Mouse (Mus musculus): Measurements from ENCODE around the gene Mms19. TPM values are rescaled to one million over a fixed set of nuclear protein-coding genes. Genes with fewer than 3 reads are reported as not detected.

Gene Mms19
- polyA plus RNA-seq, 1 experiment from 2014 or later = 26.9 TPM

DNA sequence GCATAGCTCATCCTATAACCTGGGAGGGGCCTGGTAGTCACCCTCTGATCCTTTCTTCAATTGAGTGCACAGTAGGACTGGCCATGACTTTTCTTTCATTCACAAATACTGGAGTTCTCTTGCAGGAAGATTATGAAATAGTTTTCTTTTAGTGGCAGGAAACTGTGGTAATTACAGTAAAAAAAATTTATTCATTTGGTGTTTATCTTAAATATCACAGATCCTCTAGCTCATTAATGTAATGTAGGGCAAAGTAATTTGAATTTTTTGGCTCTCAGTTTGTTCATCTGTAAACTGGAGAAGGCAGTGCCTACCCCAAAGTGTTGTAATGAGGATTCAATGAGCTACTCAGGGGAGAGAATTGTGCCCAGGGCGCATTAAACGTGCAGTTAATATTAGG, 12.0 kb upstream of the Mms19 start:
- H3K27me3 ChIP-seq (ENCODE audit: control insufficient read depth, insufficient read depth, low read length) = no peaks in the 10 kb centered on the region
- no peak overlapping the region for H3K9ac ChIP-seq (ENCODE audit: low read depth, low read length)
- no peaks in the 10 kb centered on the region for H3K36me3 ChIP-seq (ENCODE audit: control insufficient read depth, insufficient read depth, low read length)
- no peak for ATAC-seq (replicated peaks; ENCODE audit: insufficient number of reproducible peaks, low FRiP score, low TSS enrichment)
- WGBS (ENCODE audit: insufficient replicate concordance) = 93% methylated on average over 2 of the region's 2 CpGs
- H3K27ac ChIP-seq (ENCODE audit: low read depth, low read length) = no peak overlapping the region
- peaks cover 29% of the 10 kb centered on the region for H3K4me1 ChIP-seq (ENCODE audit: control insufficient read depth, insufficient read depth, low read length)
- H3K9me3 ChIP-seq (replicated peaks; ENCODE audit: control insufficient read depth, low read length) = no peaks in the 10 kb centered on the region
- no peak overlapping the region for H3K4me3 ChIP-seq (ENCODE audit: low read depth, low read length)
- no peak overlapping the region for H3K4me2 ChIP-seq

DNA sequence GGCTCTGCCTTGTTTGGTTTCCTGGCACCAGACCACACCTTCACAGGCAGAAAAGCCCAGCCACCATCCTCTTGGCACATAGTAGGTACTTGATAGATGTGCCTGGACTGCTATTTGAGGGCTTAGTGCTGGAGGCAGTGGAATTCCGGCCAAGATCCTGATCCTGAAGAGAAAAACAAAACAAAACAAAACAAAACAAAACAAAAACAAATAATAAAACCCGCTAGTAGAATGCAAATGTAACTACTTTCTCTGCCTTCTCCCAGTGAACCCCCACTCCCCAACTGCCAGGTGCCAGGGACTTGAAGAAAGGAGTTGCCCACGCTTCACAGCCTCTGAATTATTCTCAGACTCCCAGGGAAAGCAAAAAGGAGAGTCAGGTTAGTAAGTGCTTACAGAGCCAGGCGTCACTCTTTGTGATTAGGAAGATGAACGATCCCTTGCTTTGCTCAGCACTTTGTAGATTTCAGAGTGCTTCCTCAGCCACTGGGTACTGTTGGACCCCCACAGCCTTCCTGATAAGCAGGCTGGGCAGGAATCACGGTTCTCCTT, 11.0 kb upstream of the Mms19 start:
- ATAC-seq (replicated peaks; ENCODE audit: insufficient number of reproducible peaks, low FRiP score, low TSS enrichment) = no peak
- Histone ChIP-seq H3K9me3 (replicated peaks; ENCODE audit: control insufficient read depth, low read length) (no peaks in the 10 kb centered on the region), H3K27me3 (ENCODE audit: control insufficient read depth, insufficient read depth, low read length) (no peaks in the 10 kb centered on the region), H3K4me3 (ENCODE audit: low read depth, low read length) (no peak overlapping the region), H3K4me2 (no peak overlapping the region), H3K4me1 (ENCODE audit: control insufficient read depth, insufficient read depth, low read length) (peaks cover 21% of the 10 kb centered on the region), H3K9ac (ENCODE audit: low read depth, low read length) (no peak overlapping the region), H3K27ac (ENCODE audit: low read depth, low read length) (no peak overlapping the region), H3K36me3 (ENCODE audit: control insufficient read depth, insufficient read depth, low read length) (no peaks in the 10 kb centered on the region)
- WGBS (ENCODE audit: insufficient replicate concordance) = 29% methylated on average over 6 of the region's 6 CpGs

DNA sequence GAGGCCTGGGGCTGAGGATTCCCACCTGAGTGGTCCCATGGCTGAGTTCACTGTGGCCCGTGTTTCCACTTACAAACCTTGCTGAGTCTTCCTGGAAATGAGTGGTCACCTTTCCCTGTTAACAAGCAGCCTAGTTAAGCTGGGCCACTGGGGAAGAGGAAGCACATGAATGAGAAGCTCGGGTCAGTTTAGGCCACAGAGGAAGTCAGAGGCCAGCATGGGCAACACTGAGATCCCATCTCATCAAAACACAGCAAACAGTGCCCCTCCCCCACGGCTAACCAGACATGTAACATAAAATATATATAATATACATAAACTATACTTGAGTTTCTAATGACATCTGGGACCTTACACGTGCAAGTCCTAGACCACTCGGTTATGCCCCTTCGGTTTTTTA, 8.9 kb upstream of the Mms19 start:
- Histone ChIP-seq H3K27ac (ENCODE audit: low read depth, low read length) (no peak overlapping the region), H3K4me2 (no peak overlapping the region), H3K4me3 (ENCODE audit: low read depth, low read length) (no peak overlapping the region), H3K9ac (ENCODE audit: low read depth, low read length) (no peak overlapping the region), H3K27me3 (ENCODE audit: control insufficient read depth, insufficient read depth, low read length) (no peaks in the 10 kb centered on the region), H3K4me1 (ENCODE audit: control insufficient read depth, insufficient read depth, low read length) (peaks cover 7% of the 10 kb centered on the region; the same call in 1 of the 2 replicates), H3K36me3 (ENCODE audit: control insufficient read depth, insufficient read depth, low read length) (no peaks in the 10 kb centered on the region), H3K9me3 (replicated peaks; ENCODE audit: control insufficient read depth, low read length) (no peaks in the 10 kb centered on the region)
- 76% methylated on average over 6 of the region's 6 CpGs for WGBS (ENCODE audit: insufficient replicate concordance)
- no peak for ATAC-seq (replicated peaks; ENCODE audit: insufficient number of reproducible peaks, low FRiP score, low TSS enrichment)

DNA sequence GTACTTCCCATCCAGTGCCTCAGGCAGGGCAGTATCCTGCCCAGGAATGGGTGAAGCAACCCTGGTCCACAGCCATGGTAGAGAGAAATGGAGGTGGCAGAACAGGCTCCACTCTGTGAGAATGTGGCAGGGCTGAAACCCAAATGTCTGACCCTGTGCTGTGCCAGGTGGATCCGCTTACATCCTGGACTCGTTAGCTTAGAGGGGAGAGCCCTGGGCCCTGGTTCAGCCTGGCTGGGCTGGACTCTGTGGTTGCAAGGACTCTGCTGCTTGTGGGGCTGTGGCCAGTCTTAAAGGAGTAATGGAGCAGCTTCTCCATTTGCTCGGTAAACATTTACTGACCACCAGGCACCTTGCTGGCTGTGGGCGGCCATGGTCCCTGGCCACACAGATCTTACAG, 6.2 kb upstream of the Mms19 start:
- Histone ChIP-seq H3K27me3 (ENCODE audit: control insufficient read depth, insufficient read depth, low read length) (no peaks in the 10 kb centered on the region; the same call in 1 of the 2 replicates), H3K4me2 (no peak overlapping the region), H3K9ac (ENCODE audit: low read depth, low read length) (no peak overlapping the region), H3K4me1 (ENCODE audit: control insufficient read depth, insufficient read depth, low read length) (peaks cover 11% of the 10 kb centered on the region), H3K4me3 (ENCODE audit: low read depth, low read length) (no peak overlapping the region), H3K27ac (ENCODE audit: low read depth, low read length) (no peak overlapping the region), H3K9me3 (replicated peaks; ENCODE audit: control insufficient read depth, low read length) (no peaks in the 10 kb centered on the region), H3K36me3 (ENCODE audit: control insufficient read depth, insufficient read depth, low read length) (no peaks in the 10 kb centered on the region)
- ATAC-seq (replicated peaks; ENCODE audit: insufficient number of reproducible peaks, low FRiP score, low TSS enrichment) = no peak
- 86% methylated on average over 4 of the region's 4 CpGs for WGBS (ENCODE audit: insufficient replicate concordance)

DNA sequence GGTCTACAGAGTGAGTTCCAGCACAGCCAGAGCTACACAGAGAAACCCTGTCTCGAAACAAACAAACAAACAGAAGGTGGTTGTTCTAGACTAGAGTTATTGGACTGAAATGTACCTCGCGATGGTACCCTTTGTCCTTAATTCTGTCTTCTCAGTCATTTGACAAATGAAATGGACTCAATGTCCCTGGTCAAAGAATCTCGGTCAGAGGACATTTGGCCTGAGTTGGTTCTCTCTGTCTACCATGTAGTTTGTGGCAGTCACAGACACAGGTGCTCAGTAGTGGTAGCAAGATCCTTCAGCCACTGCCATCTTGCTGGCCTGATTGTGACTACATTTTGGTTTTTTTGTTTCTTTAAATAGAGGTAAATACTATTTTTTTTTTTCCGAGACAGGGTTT, 5.0 kb upstream of the Mms19 start:
- Histone ChIP-seq H3K36me3 (ENCODE audit: control insufficient read depth, insufficient read depth, low read length) (no peaks in the 10 kb centered on the region), H3K4me1 (ENCODE audit: control insufficient read depth, insufficient read depth, low read length) (peaks cover 7% of the 10 kb centered on the region; the same call in 1 of the 2 replicates), H3K27ac (ENCODE audit: low read depth, low read length) (no peak overlapping the region), H3K9ac (ENCODE audit: low read depth, low read length) (no peak overlapping the region), H3K27me3 (ENCODE audit: control insufficient read depth, insufficient read depth, low read length) (no peaks in the 10 kb centered on the region; the same call in 1 of the 2 replicates), H3K4me2 (no peak overlapping the region), H3K4me3 (ENCODE audit: low read depth, low read length) (no peak overlapping the region), H3K9me3 (replicated peaks; ENCODE audit: control insufficient read depth, low read length) (no peaks in the 10 kb centered on the region)
- WGBS (ENCODE audit: insufficient replicate concordance) = 92% methylated on average over 5 of the region's 5 CpGs
- no peak for ATAC-seq (replicated peaks; ENCODE audit: insufficient number of reproducible peaks, low FRiP score, low TSS enrichment)

DNA sequence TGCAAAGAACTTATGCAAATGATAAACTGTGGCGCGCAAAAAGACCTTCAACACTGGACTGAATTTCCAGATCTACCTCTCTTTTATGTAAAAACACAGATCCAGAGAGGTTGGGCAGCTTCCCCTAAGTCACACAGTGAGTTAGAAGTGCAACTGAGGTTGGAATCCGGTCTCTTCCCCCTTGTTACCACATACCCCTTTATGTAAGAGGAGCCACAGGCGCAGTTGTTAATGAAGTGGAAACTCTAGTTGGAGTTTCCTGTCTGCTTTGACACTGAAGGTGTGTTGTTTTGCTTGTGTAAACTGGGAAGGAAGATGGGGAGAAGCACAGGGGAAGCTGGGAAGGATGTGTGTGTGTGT, 1.8 kb upstream of the Mms19 start:
- H3K9me3 ChIP-seq (replicated peaks; ENCODE audit: control insufficient read depth, low read length) = no peaks in the 10 kb centered on the region
- peaks cover 9% of the 10 kb centered on the region; the same call in 1 of the 2 replicates for H3K4me1 ChIP-seq (ENCODE audit: control insufficient read depth, insufficient read depth, low read length)
- no peak for ATAC-seq (replicated peaks; ENCODE audit: insufficient number of reproducible peaks, low FRiP score, low TSS enrichment)
- H3K27ac ChIP-seq (ENCODE audit: low read depth, low read length) = peak overlapping the region; percentile 77; the same call in 1 of the 2 replicates
- 6% methylated on average over 4 of the region's 4 CpGs for WGBS (ENCODE audit: insufficient replicate concordance)
- H3K4me3 ChIP-seq (ENCODE audit: low read depth, low read length) = peak overlapping the region; percentile 82
- H3K4me2 ChIP-seq = peak overlapping the region; percentile 95
- no peaks in the 10 kb centered on the region for H3K36me3 ChIP-seq (ENCODE audit: control insufficient read depth, insufficient read depth, low read length)
- no peaks in the 10 kb centered on the region; the same call in 1 of the 2 replicates for H3K27me3 ChIP-seq (ENCODE audit: control insufficient read depth, insufficient read depth, low read length)
- H3K9ac ChIP-seq (ENCODE audit: low read depth, low read length) = peak overlapping the region; percentile 87

DNA sequence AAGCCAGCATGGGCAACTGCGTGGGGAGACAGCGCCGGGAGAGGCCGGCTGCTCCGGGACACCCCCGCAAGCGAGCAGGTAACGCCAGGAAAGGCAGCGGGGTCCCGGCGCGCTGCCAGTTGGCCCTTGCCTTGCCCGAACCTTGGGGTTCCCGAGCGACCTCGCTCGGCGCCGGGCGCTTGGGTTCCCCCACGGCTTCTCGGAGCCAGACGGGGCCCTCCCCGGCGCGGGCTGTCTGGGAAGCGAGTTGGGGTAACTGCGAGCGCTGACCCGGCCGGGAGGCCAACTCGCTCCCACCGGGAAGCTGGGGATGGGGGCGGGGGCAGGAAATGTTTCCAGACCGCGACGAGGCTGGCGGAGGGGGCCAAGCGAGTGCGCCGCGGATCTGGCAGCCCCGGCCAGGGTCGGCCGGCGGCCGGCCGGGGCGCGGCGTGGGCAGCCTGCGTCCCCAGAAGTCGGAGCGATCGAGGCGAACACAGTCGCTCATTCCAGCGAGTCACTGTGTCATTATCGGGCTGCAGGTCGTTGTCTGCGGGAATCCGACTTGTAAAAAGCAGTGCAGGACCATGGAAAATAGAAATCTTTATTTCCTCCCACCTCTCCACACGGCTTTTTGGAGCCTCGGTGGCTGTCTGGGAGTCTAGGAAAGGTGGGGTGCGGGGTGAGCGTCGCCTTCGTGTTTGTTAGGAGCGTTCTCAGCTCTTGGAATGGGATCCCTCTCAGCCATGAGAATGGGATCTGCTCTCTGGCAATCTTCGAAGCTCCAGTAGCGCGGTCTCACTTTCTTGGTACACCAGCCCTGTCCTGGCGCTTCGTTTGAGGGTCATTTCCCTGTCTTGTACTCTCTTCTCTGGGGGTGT, 1.2 kb upstream of the Mms19 start:
- WGBS (ENCODE audit: insufficient replicate concordance) = under 1% methylated on average over 74 of the region's 74 CpGs
- Histone ChIP-seq H3K9ac (ENCODE audit: low read depth, low read length) (peak overlapping the region; percentile 87), H3K4me3 (ENCODE audit: low read depth, low read length) (peak overlapping the region; percentile 82), H3K4me1 (ENCODE audit: control insufficient read depth, insufficient read depth, low read length) (peaks cover 9% of the 10 kb centered on the region; the same call in 1 of the 2 replicates), H3K9me3 (replicated peaks; ENCODE audit: control insufficient read depth, low read length) (no peaks in the 10 kb centered on the region), H3K27me3 (ENCODE audit: control insufficient read depth, insufficient read depth, low read length) (no peaks in the 10 kb centered on the region; the same call in 1 of the 2 replicates), H3K36me3 (ENCODE audit: control insufficient read depth, insufficient read depth, low read length) (no peaks in the 10 kb centered on the region), H3K4me2 (peak overlapping the region; percentile 95), H3K27ac (ENCODE audit: low read depth, low read length) (peak overlapping the region; percentile 77)
- no peak for ATAC-seq (replicated peaks; ENCODE audit: insufficient number of reproducible peaks, low FRiP score, low TSS enrichment)

DNA sequence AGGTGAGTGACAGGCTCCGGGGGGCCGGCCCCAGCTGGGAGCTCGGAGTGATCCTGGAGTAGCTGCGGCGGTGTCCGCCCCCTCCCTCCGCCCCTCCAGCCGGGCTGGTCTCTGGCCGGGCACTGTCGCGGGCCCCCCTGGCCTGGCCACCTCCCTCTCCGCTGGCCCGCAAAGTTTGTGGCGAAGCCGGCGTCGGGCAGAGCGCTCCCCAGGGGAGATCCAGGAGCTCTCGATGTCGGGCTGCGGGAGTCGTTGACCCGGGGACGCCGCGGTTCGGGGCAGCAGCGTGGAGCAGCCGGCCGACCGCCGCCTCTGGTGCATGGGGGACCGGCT, 604 bp upstream of the Mms19 start, which contains the start of gene Ubtd1:
Ubtd1 (plus strand) TSS at position 169 of the 333 bp plus-strand sequence.
- Histone ChIP-seq H3K9ac (ENCODE audit: low read depth, low read length) (peak within 1 kb of the TSS; percentile 87), H3K4me2 (peak within 1 kb of the TSS; percentile 95), H3K27me3 (ENCODE audit: control insufficient read depth, insufficient read depth, low read length) (no peaks in the 10 kb centered on the region; the same call in 1 of the 2 replicates), H3K27ac (ENCODE audit: low read depth, low read length) (peak within 1 kb of the TSS; percentile 77), H3K9me3 (replicated peaks; ENCODE audit: control insufficient read depth, low read length) (no peaks in the 10 kb centered on the region), H3K4me3 (ENCODE audit: low read depth, low read length) (peak within 1 kb of the TSS; percentile 82), H3K4me1 (ENCODE audit: control insufficient read depth, insufficient read depth, low read length) (peaks cover 9% of the 10 kb centered on the region; the same call in 1 of the 2 replicates), H3K36me3 (ENCODE audit: control insufficient read depth, insufficient read depth, low read length) (no peaks in the 10 kb centered on the region)
- no peak; the same call in 1 of the 2 replicates for ATAC-seq (replicated peaks; ENCODE audit: insufficient number of reproducible peaks, low FRiP score, low TSS enrichment)
- under 1% methylated on average over 28 of the region's 33 CpGs for WGBS (ENCODE audit: insufficient replicate concordance)
